Mouse (Mus musculus): ENCODE measurements around the gene Ost4. TPM values are rescaled to one million over a fixed set of nuclear protein-coding genes. Genes with fewer than 3 reads are reported as not detected.

Gene Ost4
- 273 TPM for polyA plus RNA-seq (2014; fragmentation: Illumina TruSeq; extraction: RNeasy Lipid Tissue Mini Kit (QIAGEN cat#74804); ENCODE audit: low read depth, low replicate concordance)

GRCm38 (mm10) chr5:30907413-30908059 lies at the start of gene Ost4:
Gene Ost4 (minus strand): TSS chr5:30907788.

GRCm38 (mm10) chr5:30944956-30945781 lies 37.6 kb upstream of the Ost4 start, which contains the start of gene Cgref1:
Gene Cgref1 (minus strand): TSS chr5:30945591.

GRCm38 (mm10) chr5:30921256-30922033 lies 13.9 kb upstream of the Ost4 start, which contains the start of gene Khk:
Gene Khk (plus strand): TSS chr5:30921431.

GRCm38 (mm10) chr5:30913060-30913841 lies 5.7 kb upstream of the Ost4 start, which contains the start of gene Emilin1:
Gene Emilin1 (plus strand): TSS chr5:30913402.

GRCm38 (mm10) chr5:30888337-30889087 lies 19.1 kb downstream of the Ost4 start, which contains the start of gene Agbl5:
Gene Agbl5 (plus strand): TSS chr5:30888694.

GRCm38 (mm10) chr5:30867712-30868111 lies 39.9 kb downstream of the Ost4 start, which contains the start of gene Tmem214:
Gene Tmem214 (plus strand): TSS chr5:30868012.

Other genes with a start within 250 kb of the Ost4 start
- gene Cenpa, start 241.0 kb downstream of the Ost4 start, polyA plus RNA-seq (2014; fragmentation: Illumina TruSeq; extraction: RNeasy Lipid Tissue Mini Kit (QIAGEN cat#74804); ENCODE audit: low read depth, low replicate concordance) = 5.1 TPM
- gene Dpysl5, start 196.2 kb downstream of the Ost4 start, polyA plus RNA-seq (2014; fragmentation: Illumina TruSeq; extraction: RNeasy Lipid Tissue Mini Kit (QIAGEN cat#74804); ENCODE audit: low read depth, low replicate concordance) = not detected
- gene Mapre3, start 93.1 kb downstream of the Ost4 start, polyA plus RNA-seq (2014; fragmentation: Illumina TruSeq; extraction: RNeasy Lipid Tissue Mini Kit (QIAGEN cat#74804); ENCODE audit: low read depth, low replicate concordance) = 37.1 TPM
- 15.0 TPM for gene Tmem214, start 39.8 kb downstream of the Ost4 start, polyA plus RNA-seq (2014; fragmentation: Illumina TruSeq; extraction: RNeasy Lipid Tissue Mini Kit (QIAGEN cat#74804); ENCODE audit: low read depth, low replicate concordance)
- gene Agbl5, start 19.1 kb downstream of the Ost4 start, polyA plus RNA-seq (2014; fragmentation: Illumina TruSeq; extraction: RNeasy Lipid Tissue Mini Kit (QIAGEN cat#74804); ENCODE audit: low read depth, low replicate concordance) = 2.1 TPM
- gene Emilin1, start 5.6 kb upstream of the Ost4 start, polyA plus RNA-seq (2014; fragmentation: Illumina TruSeq; extraction: RNeasy Lipid Tissue Mini Kit (QIAGEN cat#74804); ENCODE audit: low read depth, low replicate concordance) = not detected
- gene Khk, start 13.6 kb upstream of the Ost4 start, polyA plus RNA-seq (2014; fragmentation: Illumina TruSeq; extraction: RNeasy Lipid Tissue Mini Kit (QIAGEN cat#74804); ENCODE audit: low read depth, low replicate concordance) = not detected
- gene Cgref1, start 37.8 kb upstream of the Ost4 start, polyA plus RNA-seq (2014; fragmentation: Illumina TruSeq; extraction: RNeasy Lipid Tissue Mini Kit (QIAGEN cat#74804); ENCODE audit: low read depth, low replicate concordance) = not detected
- 19.2 TPM for gene Preb, start 52.6 kb upstream of the Ost4 start, polyA plus RNA-seq (2014; fragmentation: Illumina TruSeq; extraction: RNeasy Lipid Tissue Mini Kit (QIAGEN cat#74804); ENCODE audit: low read depth, low replicate concordance)
- gene Tcf23, start 60.9 kb upstream of the Ost4 start, polyA plus RNA-seq (2014; fragmentation: Illumina TruSeq; extraction: RNeasy Lipid Tissue Mini Kit (QIAGEN cat#74804); ENCODE audit: low read depth, low replicate concordance) = 0.82 TPM
- 125 TPM for gene Atraid, start 140.5 kb upstream of the Ost4 start, polyA plus RNA-seq (2014; fragmentation: Illumina TruSeq; extraction: RNeasy Lipid Tissue Mini Kit (QIAGEN cat#74804); ENCODE audit: low read depth, low replicate concordance)
- gene Slc5a6, start 141.1 kb upstream of the Ost4 start, polyA plus RNA-seq (2014; fragmentation: Illumina TruSeq; extraction: RNeasy Lipid Tissue Mini Kit (QIAGEN cat#74804); ENCODE audit: low read depth, low replicate concordance) = 4.0 TPM
- 0.76 TPM for gene Cad, start 147.0 kb upstream of the Ost4 start, polyA plus RNA-seq (2014; fragmentation: Illumina TruSeq; extraction: RNeasy Lipid Tissue Mini Kit (QIAGEN cat#74804); ENCODE audit: low read depth, low replicate concordance)
- not detected for gene Dnajc5g, start 198.5 kb upstream of the Ost4 start, polyA plus RNA-seq (2014; fragmentation: Illumina TruSeq; extraction: RNeasy Lipid Tissue Mini Kit (QIAGEN cat#74804); ENCODE audit: low read depth, low replicate concordance)
- gene Slc30a3, start 200.4 kb upstream of the Ost4 start, polyA plus RNA-seq (2014; fragmentation: Illumina TruSeq; extraction: RNeasy Lipid Tissue Mini Kit (QIAGEN cat#74804); ENCODE audit: low read depth, low replicate concordance) = not detected
- gene Trim54, start 208.9 kb upstream of the Ost4 start, polyA plus RNA-seq (2014; fragmentation: Illumina TruSeq; extraction: RNeasy Lipid Tissue Mini Kit (QIAGEN cat#74804); ENCODE audit: low read depth, low replicate concordance) = not detected
- gene Ucn, start 231.0 kb upstream of the Ost4 start, polyA plus RNA-seq (2014; fragmentation: Illumina TruSeq; extraction: RNeasy Lipid Tissue Mini Kit (QIAGEN cat#74804); ENCODE audit: low read depth, low replicate concordance) = not detected
- gene Mpv17, start 246.5 kb upstream of the Ost4 start, polyA plus RNA-seq (2014; fragmentation: Illumina TruSeq; extraction: RNeasy Lipid Tissue Mini Kit (QIAGEN cat#74804); ENCODE audit: low read depth, low replicate concordance) = 88.7 TPM

Data from adrenal gland, adult 10 weeks (tissue).